Mouse (Mus musculus): Measurements from ENCODE around the gene Chst10. TPM values are rescaled to one million over a fixed set of nuclear protein-coding genes. Genes with fewer than 3 reads are reported as not detected.

The Chst10 gene
- 1.3 and 1.8 TPM in 2 replicates for polyA plus RNA-seq (2015; fragmentation: Nextera tagmentation; extraction: Ambion mirVana)

DNA sequence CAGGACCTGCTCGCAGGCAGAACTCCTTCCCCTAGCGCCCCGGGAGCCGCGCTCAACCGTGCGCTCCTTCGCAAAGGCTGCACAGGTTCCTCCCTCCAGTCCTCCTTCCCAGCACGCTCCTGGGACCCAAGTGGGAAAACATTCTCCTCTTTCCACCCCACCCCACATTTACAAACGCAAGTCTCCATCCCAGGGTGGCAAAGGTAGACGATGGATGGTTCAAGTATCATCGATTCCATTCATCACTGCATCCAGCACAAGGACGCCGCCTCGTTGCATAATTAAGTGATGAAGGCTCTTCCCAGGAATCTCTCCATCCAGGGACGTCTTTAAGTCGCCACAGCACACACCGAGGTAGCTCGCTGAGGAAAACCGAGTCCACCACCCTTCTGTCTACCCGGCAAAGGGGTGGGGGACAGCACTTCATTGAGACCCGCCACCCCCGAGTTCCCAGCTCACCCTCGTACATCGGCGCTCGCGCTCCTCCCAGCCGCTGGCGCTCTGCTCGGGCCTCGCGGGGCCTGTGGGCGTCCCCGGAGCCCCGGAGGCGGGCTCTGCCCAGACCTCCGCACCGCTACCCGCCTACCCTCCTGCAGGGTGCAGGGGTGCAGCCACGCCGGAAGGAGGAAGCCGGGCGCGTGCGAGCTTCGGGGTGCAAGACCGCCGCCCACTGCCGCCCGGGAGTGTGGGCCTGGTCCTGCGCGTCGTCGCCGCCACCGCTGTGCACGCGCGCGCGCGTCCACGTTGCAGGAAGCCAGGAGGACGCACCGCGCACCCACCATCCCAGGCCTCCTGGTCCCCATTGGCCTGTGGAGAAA lies at the start of gene Chst10:
Chst10 (minus strand) TSS at position 731 of the 818 bp plus-strand sequence.

DNA sequence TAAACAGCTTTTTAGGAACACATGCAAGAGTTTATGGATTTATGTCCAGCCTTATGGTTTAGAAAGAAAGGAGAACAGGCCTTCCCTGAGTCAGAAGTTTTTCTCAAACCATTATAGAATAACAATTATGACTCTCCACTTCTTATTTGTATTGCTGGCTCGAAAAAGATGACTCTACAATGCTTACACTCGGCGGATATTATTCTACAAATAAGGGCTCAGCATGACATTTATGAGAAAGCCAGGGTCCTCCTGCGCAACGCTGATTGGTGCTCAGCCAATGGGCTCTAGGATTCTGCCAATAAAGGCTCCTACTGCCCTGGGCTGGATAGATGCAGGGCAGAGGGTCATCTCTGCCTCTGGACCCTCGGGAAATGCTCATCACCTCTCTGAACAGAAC lies 40.9 kb upstream of the Chst10 start, which contains the start of gene Nms:
Nms (plus strand) TSS at position 301 of the 400 bp plus-strand sequence.

DNA sequence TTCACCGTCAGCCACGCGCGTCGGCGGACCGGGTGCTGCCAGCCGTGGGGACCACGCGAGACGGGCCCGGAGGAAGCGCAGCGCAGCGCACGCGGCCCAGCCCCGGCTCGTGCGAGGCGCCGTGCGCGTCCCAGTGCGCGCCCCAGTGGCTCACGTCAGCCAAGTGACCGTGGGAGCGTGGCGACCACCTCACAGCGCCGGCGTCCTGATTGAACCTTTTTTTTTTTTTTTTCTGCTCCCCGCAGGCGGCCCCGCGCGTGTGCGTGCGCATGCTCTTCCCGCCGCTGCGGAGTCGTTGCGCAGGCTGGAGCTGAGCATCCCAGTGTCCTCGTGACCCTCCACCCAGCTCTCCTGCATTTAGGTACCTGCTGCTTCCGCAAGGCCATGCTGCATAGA lies 61.5 kb downstream of the Chst10 start, which contains the start of gene Lonrf2:
Lonrf2 (minus strand) TSS at position 235 of the 396 bp plus-strand sequence.

Other genes with a start within 250 kb of the Chst10 start
- 3.9 and 4.6 TPM in 2 replicates for gene Aff3, start 233.2 kb downstream of the Chst10 start, polyA plus RNA-seq (2015; fragmentation: Nextera tagmentation; extraction: Ambion mirVana)
- gene Lonrf2, start 61.5 kb downstream of the Chst10 start, polyA plus RNA-seq (2015; fragmentation: Nextera tagmentation; extraction: Ambion mirVana): 0.22 and 0.23 TPM in 2 replicates
- not detected in 2 replicates for gene Nms, start 41.0 kb upstream of the Chst10 start, polyA plus RNA-seq (2015; fragmentation: Nextera tagmentation; extraction: Ambion mirVana)
- gene Pdcl3, start 87.4 kb upstream of the Chst10 start, polyA plus RNA-seq (2015; fragmentation: Nextera tagmentation; extraction: Ambion mirVana): 280 and 360 TPM in 2 replicates

Data from urinary bladder, postnatal 0 days (tissue).